ENCODE assay signal across 9 mouse cellular contexts in the genomic region with DNA sequence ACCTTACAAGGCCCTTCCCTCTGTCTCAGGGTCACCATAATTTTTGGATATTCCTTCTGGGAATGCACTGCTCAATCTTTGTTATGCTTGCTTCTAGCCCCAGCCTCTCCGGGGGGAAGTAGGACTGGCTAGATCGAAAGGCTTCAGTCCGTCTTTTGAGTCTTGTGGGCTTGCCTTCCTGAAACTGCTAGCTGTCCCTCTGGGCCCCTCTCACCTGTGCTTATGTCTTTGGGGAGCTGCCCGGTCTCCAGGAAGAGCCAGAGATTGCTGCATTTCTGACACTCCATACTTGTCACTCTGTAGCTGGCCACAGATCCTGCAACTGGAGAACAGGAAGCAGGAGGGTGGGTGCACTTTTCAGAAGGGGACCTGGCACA. TPM values are rescaled to one million over a fixed set of nuclear protein-coding genes. Genes with fewer than 3 reads are reported as not detected.
DNase-seq lines count a peak whose midpoint lies in the region; ATAC-seq lines count a peak whose summit lies in the region.
"Had no signal": no experiment of that assay in that cellular context is flagged by ENCODE, and none has a peak within 500 bp of the region (broad histone marks: within the 10 kb centered on the region; RNA-seq: fewer than 3 reads in every experiment).

No protein-coding gene starts in this region.

- ATAC-seq in hindbrain, embryonic 13.5 days (ENCODE audit: low FRiP score): no peak
- no peak for ATAC-seq in hindbrain, embryonic 11.5 days (ENCODE audit: low FRiP score)
- ATAC-seq in granulocyte monocyte progenitor cell, adult 5-6 weeks (replicated peaks; ENCODE audit: poor library complexity, severe bottlenecking): peak; percentile 17
- ATAC-seq in midbrain, embryonic 13.5 days: no peak

- H3K4me2 ChIP-seq in hindbrain, embryonic 13.5 days: peak overlapping the region; percentile 68; the same call in 1 of the 2 replicates
- no peak overlapping the region; the same call in 1 of the 2 replicates for H3K4me2 ChIP-seq in hindbrain, embryonic 11.5 days (replicated peaks; ENCODE audit: low read depth, low read length)
- H3K4me2 ChIP-seq in midbrain, embryonic 13.5 days (replicated peaks): peak overlapping the region; percentile 74

- no peaks in the 10 kb centered on the region for H3K36me3 ChIP-seq in hindbrain, embryonic 13.5 days
- no peaks in the 10 kb centered on the region for H3K36me3 ChIP-seq in hindbrain, embryonic 11.5 days (ENCODE audit: control insufficient read depth, insufficient read depth, low read length)
- no peaks in the 10 kb centered on the region for H3K36me3 ChIP-seq in embryonic facial prominence, embryonic 10.5 days (replicated peaks)
- no peaks in the 10 kb centered on the region for H3K36me3 ChIP-seq in midbrain, embryonic 13.5 days

- no peak overlapping the region for H3K27ac ChIP-seq in hindbrain, embryonic 13.5 days
- no peak overlapping the region for H3K27ac ChIP-seq in hindbrain, embryonic 11.5 days (ENCODE audit: low read depth, low read length)
- H3K27ac ChIP-seq in embryonic facial prominence, embryonic 10.5 days (replicated peaks): no peak overlapping the region
- no peak overlapping the region for H3K27ac ChIP-seq in midbrain, embryonic 13.5 days

- 91% methylated on average over 4 of the region's 4 CpGs for WGBS in hindbrain, embryonic 13.5 days
- WGBS in hindbrain, embryonic 11.5 days: 91% methylated on average over 4 of the region's 4 CpGs
- WGBS in embryonic facial prominence, embryonic 10.5 days: 88% methylated on average over 4 of the region's 4 CpGs
- 92% methylated on average over 4 of the region's 4 CpGs for WGBS in midbrain, embryonic 13.5 days

- H3K27me3 ChIP-seq in hindbrain, embryonic 13.5 days: peaks cover 47% of the 10 kb centered on the region
- peaks cover 20% of the 10 kb centered on the region for H3K27me3 ChIP-seq in hindbrain, embryonic 11.5 days (ENCODE audit: control insufficient read depth, insufficient read depth, low read length)
- peaks cover 45% of the 10 kb centered on the region for H3K27me3 ChIP-seq in embryonic facial prominence, embryonic 10.5 days (replicated peaks; ENCODE audit: low read depth, poor library complexity, severe bottlenecking)
- peaks cover 33% of the 10 kb centered on the region for H3K27me3 ChIP-seq in midbrain, embryonic 13.5 days

- no peak for DNase-seq in hindbrain, embryonic 11.5 days (ENCODE audit: low spot score)
- no peak for DNase-seq in embryonic facial prominence, embryonic 10.5 days (ENCODE audit: low spot score)
- DNase-seq in retina, postnatal 1 day: no peak
- DNase-seq in cerebellum, postnatal 25 days: no peak
- no peak for DNase-seq in ovary, adult 18-20 months (ENCODE audit: low spot score)

- H3K9me3 ChIP-seq in hindbrain, embryonic 13.5 days: no peaks in the 10 kb centered on the region
- no peaks in the 10 kb centered on the region for H3K9me3 ChIP-seq in hindbrain, embryonic 11.5 days (ENCODE audit: control insufficient read depth, low read length)
- H3K9me3 ChIP-seq in embryonic facial prominence, embryonic 10.5 days: no peaks in the 10 kb centered on the region
- no peaks in the 10 kb centered on the region for H3K9me3 ChIP-seq in midbrain, embryonic 13.5 days

- peak overlapping the region; percentile 52; the same call in 1 of the 2 replicates for H3K4me3 ChIP-seq in hindbrain, embryonic 13.5 days
- H3K4me3 ChIP-seq in hindbrain, embryonic 11.5 days (ENCODE audit: low read depth, low read length): no peak overlapping the region
- peak overlapping the region; percentile 62; the same call in 1 of the 2 replicates for H3K4me3 ChIP-seq in embryonic facial prominence, embryonic 10.5 days
- no peak overlapping the region for H3K4me3 ChIP-seq in midbrain, embryonic 13.5 days (replicated peaks)

- H3K4me1 ChIP-seq in hindbrain, embryonic 13.5 days (replicated peaks): peaks cover 20% of the 10 kb centered on the region
- H3K4me1 ChIP-seq in hindbrain, embryonic 11.5 days (replicated peaks; ENCODE audit: control insufficient read depth, insufficient read depth, low read length): no peaks in the 10 kb centered on the region
- H3K4me1 ChIP-seq in embryonic facial prominence, embryonic 10.5 days: peaks cover 24% of the 10 kb centered on the region
- peaks cover 18% of the 10 kb centered on the region for H3K4me1 ChIP-seq in midbrain, embryonic 13.5 days (replicated peaks)

- peak overlapping the region; percentile 74; the same call in 1 of the 2 replicates for H3K9ac ChIP-seq in hindbrain, embryonic 13.5 days
- H3K9ac ChIP-seq in hindbrain, embryonic 11.5 days (ENCODE audit: low read depth, low read length): no peak overlapping the region
- no peak overlapping the region; the same call in 1 of the 2 replicates for H3K9ac ChIP-seq in midbrain, embryonic 13.5 days (replicated peaks)

RNA-seq across cellular contexts. Expression of gene Tmem141, which starts 1.0 kb away (rescaled TPM):
- 35.0 and 42.2 TPM in 2 replicates for polyA plus RNA-seq in hindbrain, embryonic 13.5 days (2015; fragmentation: Nextera tagmentation; extraction: Ambion mirVana)
- 17.6 and 18.0 TPM in 2 replicates for polyA plus RNA-seq in hindbrain, embryonic 11.5 days (2014; fragmentation: Nextera tagmentation; extraction: Ambion mirVana)
- 16.6 and 17.2 TPM in 2 replicates for polyA plus RNA-seq in embryonic facial prominence, embryonic 10.5 days (2016; fragmentation: Nextera tagmentation; extraction: Ambion mirVana)
- 11.4 and 27.3 TPM in 2 replicates for total RNA-seq in granulocyte monocyte progenitor cell, adult 5-6 weeks (2014; fragmentation: Nextera tagmentation)
- 25.0 and 31.5 TPM in 2 replicates for total RNA-seq in granulocyte monocyte progenitor cell, adult 5-6 weeks (2017)
- polyA plus RNA-seq in midbrain, embryonic 13.5 days (2015; fragmentation: Nextera tagmentation; extraction: Ambion mirVana): 27.5 and 32.3 TPM in 2 replicates

RNA-seq across cellular contexts. Expression of gene Ccdc183, which starts 3.4 kb away (rescaled TPM):
- polyA plus RNA-seq in hindbrain, embryonic 13.5 days (2015; fragmentation: Nextera tagmentation; extraction: Ambion mirVana): 0.21 and 0.25 TPM in 2 replicates
- 0.14 and 0.22 TPM in 2 replicates for polyA plus RNA-seq in hindbrain, embryonic 11.5 days (2014; fragmentation: Nextera tagmentation; extraction: Ambion mirVana)
- 0.10 and 0.11 TPM in 2 replicates for polyA plus RNA-seq in embryonic facial prominence, embryonic 10.5 days (2016; fragmentation: Nextera tagmentation; extraction: Ambion mirVana)
- total RNA-seq in granulocyte monocyte progenitor cell, adult 5-6 weeks (2014; fragmentation: Nextera tagmentation): not detected in 2 replicates
- not detected in 2 replicates for total RNA-seq in granulocyte monocyte progenitor cell, adult 5-6 weeks (2017)
- polyA plus RNA-seq in midbrain, embryonic 13.5 days (2015; fragmentation: Nextera tagmentation; extraction: Ambion mirVana): 0.24 and 0.47 TPM in 2 replicates

RNA-seq across cellular contexts. Expression of gene Fcna, which starts 7.0 kb away (rescaled TPM):
- 2.5 and 3.3 TPM in 2 replicates for polyA plus RNA-seq in hindbrain, embryonic 13.5 days (2015; fragmentation: Nextera tagmentation; extraction: Ambion mirVana)
- polyA plus RNA-seq in hindbrain, embryonic 11.5 days (2014; fragmentation: Nextera tagmentation; extraction: Ambion mirVana): 0.57 and 0.82 TPM in 2 replicates
- 0.49 and 0.57 TPM in 2 replicates for polyA plus RNA-seq in embryonic facial prominence, embryonic 10.5 days (2016; fragmentation: Nextera tagmentation; extraction: Ambion mirVana)
- not detected in 2 replicates for total RNA-seq in granulocyte monocyte progenitor cell, adult 5-6 weeks (2014; fragmentation: Nextera tagmentation)
- total RNA-seq in granulocyte monocyte progenitor cell, adult 5-6 weeks (2017): 2.0 TPM in 1 of 2 replicates, not detected in the other
- polyA plus RNA-seq in midbrain, embryonic 13.5 days (2015; fragmentation: Nextera tagmentation; extraction: Ambion mirVana): 1.1 and 1.8 TPM in 2 replicates

RNA-seq across cellular contexts. Expression of gene Rabl6, which starts 12.5 kb away (rescaled TPM):
- 67.9 and 75.5 TPM in 2 replicates for polyA plus RNA-seq in hindbrain, embryonic 13.5 days (2015; fragmentation: Nextera tagmentation; extraction: Ambion mirVana)
- 53.3 and 55.3 TPM in 2 replicates for polyA plus RNA-seq in hindbrain, embryonic 11.5 days (2014; fragmentation: Nextera tagmentation; extraction: Ambion mirVana)
- polyA plus RNA-seq in embryonic facial prominence, embryonic 10.5 days (2016; fragmentation: Nextera tagmentation; extraction: Ambion mirVana): 77.1 and 78.2 TPM in 2 replicates
- 63.1 and 75.4 TPM in 2 replicates for total RNA-seq in granulocyte monocyte progenitor cell, adult 5-6 weeks (2014; fragmentation: Nextera tagmentation)
- 61.3 and 71.0 TPM in 2 replicates for total RNA-seq in granulocyte monocyte progenitor cell, adult 5-6 weeks (2017)
- polyA plus RNA-seq in midbrain, embryonic 13.5 days (2015; fragmentation: Nextera tagmentation; extraction: Ambion mirVana): 67.2 and 75.9 TPM in 2 replicates

RNA-seq across cellular contexts. Expression of gene Lcn8, which starts 32.1 kb away (rescaled TPM):
- not detected in 2 replicates for polyA plus RNA-seq in hindbrain, embryonic 13.5 days (2015; fragmentation: Nextera tagmentation; extraction: Ambion mirVana)
- polyA plus RNA-seq in hindbrain, embryonic 11.5 days (2014; fragmentation: Nextera tagmentation; extraction: Ambion mirVana): not detected in 2 replicates
- 0.24 TPM in 1 of 2 replicates, not detected in the other for polyA plus RNA-seq in embryonic facial prominence, embryonic 10.5 days (2016; fragmentation: Nextera tagmentation; extraction: Ambion mirVana)
- total RNA-seq in granulocyte monocyte progenitor cell, adult 5-6 weeks (2014; fragmentation: Nextera tagmentation): not detected in 2 replicates
- not detected in 2 replicates for total RNA-seq in granulocyte monocyte progenitor cell, adult 5-6 weeks (2017)
- polyA plus RNA-seq in midbrain, embryonic 13.5 days (2015; fragmentation: Nextera tagmentation; extraction: Ambion mirVana): not detected in 2 replicates
- polyA plus RNA-seq: kidney, adult 2 months had no signal

Comparison
In these comparisons a context has a peak if more than half of its experiments do, and no peak if none do; other contexts are left out.
1. H3K4me3 ChIP-seq: peak in hindbrain, embryonic 13.5 days (single experiment) and embryonic facial prominence, embryonic 10.5 days (single experiment); none in hindbrain, embryonic 11.5 days (single experiment) and midbrain, embryonic 13.5 days (single experiment).